Mouse (Mus musculus): ENCODE data around the gene Galns.

GRCm38 (mm10) chr8:122586171-122586570 lies 25.1 kb downstream of the Galns start:
- TF ChIP-seq POLR2A (IDR thresholded peaks at IDR 0.05; ENCODE audit: insufficient read length, low read depth): no peak
- TF ChIP-seq TCF12 (IDR thresholded peaks at IDR 0.05; ENCODE audit: insufficient read depth, poor library complexity, severe bottlenecking): no peak
- no peak for TF ChIP-seq MYOD1 (IDR thresholded peaks at IDR 0.05; ENCODE audit: control insufficient read depth in 1 of 3, insufficient read length in 2 of 3, low read depth in 2 of 3)
- no peak for TF ChIP-seq CEBPB (IDR thresholded peaks at IDR 0.05; ENCODE audit: insufficient read depth, poor library complexity, severe bottlenecking)
- no peak for TF ChIP-seq USF1 (IDR thresholded peaks at IDR 0.05; ENCODE audit: low read depth)
- TF ChIP-seq POLR2AphosphoS2 (IDR thresholded peaks at IDR 0.05; ENCODE audit: insufficient read length, low read depth): no peak
- no peak for TF ChIP-seq MAX (IDR thresholded peaks at IDR 0.05; ENCODE audit: low read depth)
- TF ChIP-seq E2F4 (IDR thresholded peaks at IDR 0.05; ENCODE audit: insufficient read depth): no peak
- TF ChIP-seq SRF (IDR thresholded peaks at IDR 0.05; ENCODE audit: control insufficient read depth, insufficient read length, low read depth): no peak

Measured in myocyte (in vitro differentiated cells).